Comparison of ENCODE assay signal across 14 mouse cellular contexts in genomic region chr11:120901729-120902486, GRCm38 (mm10). TPM values are rescaled to one million over a fixed set of nuclear protein-coding genes. Genes with fewer than 3 reads are reported as not detected.
DNase-seq lines count a peak whose midpoint lies in the region; ATAC-seq and TF ChIP-seq lines count a peak whose summit lies in the region.
"Had no signal": no experiment of that assay in that cellular context is flagged by ENCODE, and none has a peak within 500 bp of the region (broad histone marks: within the 10 kb centered on the region; RNA-seq: fewer than 3 reads in every experiment).

No protein-coding gene starts in this region.

- no peaks in the 10 kb centered on the region for H3K9me3 ChIP-seq in heart, embryonic 12.5 days (replicated peaks)
- no peaks in the 10 kb centered on the region for H3K9me3 ChIP-seq in CH12.LX (replicated peaks; ENCODE audit: low read length)
- no peaks in the 10 kb centered on the region for H3K9me3 ChIP-seq in intestine, embryonic 16.5 days (ENCODE audit: control insufficient read depth, low read length)
- H3K9me3 ChIP-seq in liver, embryonic 12.5 days (replicated peaks), result no peaks in the 10 kb centered on the region
- H3K9me3 ChIP-seq: embryonic facial prominence, embryonic 15.5 days; limb, embryonic 15.5 days had no signal

- no peak overlapping the region for H3K9ac ChIP-seq in heart, embryonic 12.5 days
- H3K9ac ChIP-seq in CH12.LX (ENCODE audit: insufficient read depth, low read depth), result no peak overlapping the region
- peak overlapping the region; percentile 53 for H3K9ac ChIP-seq in intestine, embryonic 16.5 days (ENCODE audit: low read depth, low read length)
- H3K9ac ChIP-seq in liver, embryonic 12.5 days, result peak overlapping the region; percentile 6; the same call in 1 of the 2 replicates
- H3K9ac ChIP-seq: embryonic facial prominence, embryonic 15.5 days; hindbrain, embryonic 14.5 days; limb, embryonic 15.5 days had no signal

- in situ Hi-C loops in CH12.LX (cut with MboI; ENCODE audit: low pct_ligation_motif_present, low pct_unique_long_range_greater_than_20kb, low sequenced_read_pairs), result no loop called here

- no peak overlapping the region for H3K4me2 ChIP-seq in heart, embryonic 12.5 days
- no peak overlapping the region for H3K4me2 ChIP-seq in CH12.LX (ENCODE audit: insufficient read depth, low read depth, poor library complexity, severe bottlenecking)
- H3K4me2 ChIP-seq in intestine, embryonic 16.5 days (ENCODE audit: low read depth, low read length), result peak overlapping the region; percentile 33; the same call in 1 of the 2 replicates
- peak overlapping the region; percentile 36 for H3K4me2 ChIP-seq in liver, embryonic 12.5 days
- H3K4me2 ChIP-seq: embryonic facial prominence, embryonic 15.5 days; hindbrain, embryonic 14.5 days; limb, embryonic 15.5 days had no signal

- dilution Hi-C loops in CH12.LX (cut with MboI; ENCODE audit: extremely low pct_ligation_motif_present, extremely low pct_unique_long_range_greater_than_20kb, low sequenced_read_pairs), result no loop called here

- TF ChIP-seq CTCF in CH12.LX (conservative IDR thresholded peaks at IDR 0.05 in 1 of 2, IDR thresholded peaks at IDR 0.05 in 1 of 2; ENCODE audit: low read depth in 2 of 2, low read length in 2 of 2), result no peak
- TF ChIP-seq CTCF in layer of hippocampus, adult 2 months (conservative IDR thresholded peaks at IDR 0.05), result no peak

- no peak for ATAC-seq in heart, embryonic 12.5 days (ENCODE audit: insufficient number of reproducible peaks, low FRiP score)
- no peak for ATAC-seq in intestine, embryonic 16.5 days
- ATAC-seq in liver, embryonic 12.5 days, result no peak

- H3K27me3 ChIP-seq in heart, embryonic 12.5 days (replicated peaks), result no peaks in the 10 kb centered on the region
- no peaks in the 10 kb centered on the region for H3K27me3 ChIP-seq in CH12.LX (replicated peaks)
- no peaks in the 10 kb centered on the region for H3K27me3 ChIP-seq in intestine, embryonic 16.5 days (replicated peaks; ENCODE audit: control insufficient read depth, insufficient read depth, low read length)
- no peaks in the 10 kb centered on the region for H3K27me3 ChIP-seq in liver, embryonic 12.5 days (replicated peaks)
- H3K27me3 ChIP-seq: embryonic facial prominence, embryonic 15.5 days; limb, embryonic 15.5 days had no signal

- TF ChIP-seq POLR2A in CH12.LX (IDR thresholded peaks at IDR 0.05; ENCODE audit: low read depth, low read length), result no peak

- no peak overlapping the region for H3K27ac ChIP-seq in heart, embryonic 12.5 days (ENCODE audit: poor library complexity, severe bottlenecking)
- no peak overlapping the region for H3K27ac ChIP-seq in CH12.LX (ENCODE audit: insufficient read depth, low read depth)
- peak overlapping the region; percentile 79 for H3K27ac ChIP-seq in intestine, embryonic 16.5 days (ENCODE audit: low read length)
- peak overlapping the region; percentile 94 for H3K27ac ChIP-seq in liver, embryonic 12.5 days
- no peak overlapping the region for H3K27ac ChIP-seq in layer of hippocampus, adult 2 months
- H3K27ac ChIP-seq: embryonic facial prominence, embryonic 15.5 days; hindbrain, embryonic 14.5 days; limb, embryonic 15.5 days had no signal

- peaks cover 13% of the 10 kb centered on the region for H3K36me3 ChIP-seq in heart, embryonic 12.5 days
- H3K36me3 ChIP-seq in CH12.LX (replicated peaks in 1 of 2; ENCODE audit: control insufficient read depth in 1 of 2, insufficient read depth in 1 of 2, low read length in 1 of 2), result peaks cover 5 to 48% of the 10 kb centered on the region in 2 experiments
- no peaks in the 10 kb centered on the region for H3K36me3 ChIP-seq in intestine, embryonic 16.5 days (ENCODE audit: control insufficient read depth, insufficient read depth, low read length)
- H3K36me3 ChIP-seq in liver, embryonic 12.5 days, result peaks cover 6% of the 10 kb centered on the region

- DNase-seq in heart, adult 11 months, result peak; percentile 88
- DNase-seq in CH12.LX (ENCODE audit: extremely low read depth), result peak; percentile 17
- DNase-seq in right cerebral cortex, postnatal 36 days (ENCODE audit: low spot score in 2 of 2), result no peak
- DNase-seq in lung, postnatal 14 days, result no peak
- no peak for DNase-seq in layer of hippocampus, adult 2 months (ENCODE audit: low spot score in 2 of 2)
- DNase-seq: cerebellum, postnatal 25 days; layer of hippocampus, postnatal 36 days had no signal

- WGBS in heart, embryonic 12.5 days, result 75% methylated on average over 21 of the region's 21 CpGs
- 82% methylated on average over 21 of the region's 21 CpGs for WGBS in intestine, embryonic 16.5 days
- 81% methylated on average over 21 of the region's 21 CpGs for WGBS in liver, embryonic 12.5 days (ENCODE audit: insufficient replicate concordance)

- no peak for TF ChIP-seq RAD21 in CH12.LX (IDR thresholded peaks at IDR 0.05; ENCODE audit: low read depth, low read length)

- H3K4me3 ChIP-seq in heart, embryonic 12.5 days, result no peak overlapping the region
- H3K4me3 ChIP-seq in CH12.LX (replicated peaks in 1 of 3; ENCODE audit: low read depth in 2 of 3, low read length in 2 of 3, poor library complexity in 1 of 3), result no peak overlapping the region
- 0 out of 2 replicates have a peak overlapping the region, but pooled peaks have one; percentile 9 for H3K4me3 ChIP-seq in intestine, embryonic 16.5 days (ENCODE audit: low read length)
- H3K4me3 ChIP-seq in liver, embryonic 12.5 days, result no peak overlapping the region
- no peak overlapping the region for H3K4me3 ChIP-seq in layer of hippocampus, adult 2 months
- H3K4me3 ChIP-seq: embryonic facial prominence, embryonic 15.5 days; limb, embryonic 15.5 days; myocyte had no signal

- no peaks in the 10 kb centered on the region for H3K79me2 ChIP-seq in CH12.LX (replicated peaks; ENCODE audit: control insufficient read depth, extremely low read depth, insufficient read depth, poor library complexity, severe bottlenecking)

- no peak for TF ChIP-seq EP300 in CH12.LX (IDR thresholded peaks at IDR 0.05; ENCODE audit: low read length)

- peaks cover 7% of the 10 kb centered on the region; the same call in 1 of the 2 replicates for H3K4me1 ChIP-seq in heart, embryonic 12.5 days (replicated peaks)
- H3K4me1 ChIP-seq in CH12.LX (ENCODE audit: control insufficient read depth in 1 of 2, insufficient read depth in 2 of 2), result peaks cover 4 to 23% of the 10 kb centered on the region in 2 experiments; a peak in 3 of 4 replicates
- H3K4me1 ChIP-seq in intestine, embryonic 16.5 days (ENCODE audit: control insufficient read depth, insufficient read depth, low read length), result peaks cover 9% of the 10 kb centered on the region
- peaks cover 77% of the 10 kb centered on the region for H3K4me1 ChIP-seq in liver, embryonic 12.5 days
- H3K4me1 ChIP-seq: embryonic facial prominence, embryonic 15.5 days; limb, embryonic 15.5 days had no signal

TF ChIP-seq in CH12.LX, 34 proteins besides CTCF, POLR2A, EP300 and RAD21:
- TF ChIP-seq HCFC1 (IDR thresholded peaks at IDR 0.05; ENCODE audit: low read depth, low read length) (no peak), UBTF (IDR thresholded peaks at IDR 0.05; ENCODE audit: low read depth, low read length) (0 out of 2 replicates have a peak, but pooled peaks have one; percentile 26)

RNA-seq across cellular contexts. Expression of gene Ccdc57, which starts 30.8 kb away (rescaled TPM):
- 4.7 and 4.9 TPM in 2 replicates for polyA plus RNA-seq in heart, embryonic 12.5 days (2016; fragmentation: Nextera tagmentation; extraction: Ambion mirVana)
- total RNA-seq in CH12.LX (2012; rRNA removed) (4.6 and 5.4 TPM in 2 replicates), CH12.LX (2014; rRNA removed) (2.3 and 2.7 TPM in 2 replicates)
- 6.0 and 6.2 TPM in 2 replicates for polyA plus RNA-seq in CH12.LX (2012; ENCODE audit: insufficient read length, low read depth)
- 3.6 and 4.3 TPM in 2 replicates for polyA plus RNA-seq in intestine, embryonic 16.5 days (2015; fragmentation: Nextera tagmentation; extraction: Ambion mirVana)
- 2.9 and 3.2 TPM in 2 replicates for polyA plus RNA-seq in liver, embryonic 12.5 days (2016; fragmentation: Nextera tagmentation; extraction: Ambion mirVana)
- 1 to 10 TPM; 8.4 to 8.7 TPM for total RNA-seq in layer of hippocampus, adult 2 months (2021)

RNA-seq across cellular contexts. Expression of gene Slc16a3, which starts 46.4 kb away (rescaled TPM):
- 289 and 290 TPM in 2 replicates for polyA plus RNA-seq in heart, embryonic 12.5 days (2016; fragmentation: Nextera tagmentation; extraction: Ambion mirVana)
- total RNA-seq in CH12.LX (2012; rRNA removed) (214 and 388 TPM in 2 replicates), CH12.LX (2014; rRNA removed) (90.8 and 130 TPM in 2 replicates)
- 9.7 and 11.1 TPM in 2 replicates for polyA plus RNA-seq in CH12.LX (2012; ENCODE audit: insufficient read length, low read depth)
- polyA plus RNA-seq in intestine, embryonic 16.5 days (2015; fragmentation: Nextera tagmentation; extraction: Ambion mirVana), result 83.8 and 92.6 TPM in 2 replicates
- polyA plus RNA-seq in liver, embryonic 12.5 days (2016; fragmentation: Nextera tagmentation; extraction: Ambion mirVana), result 166 and 170 TPM in 2 replicates
- 1 to 10 TPM; 1.6 to 1.9 TPM for total RNA-seq in layer of hippocampus, adult 2 months (2021)

Comparison
In these comparisons a context has a peak if more than half of its experiments do, and no peak if none do; other contexts are left out.
1. DNase-seq: peak in heart, adult 11 months (single experiment) and CH12.LX (single experiment); none in right cerebral cortex, postnatal 36 days (0 of 2), lung, postnatal 14 days (single experiment) and layer of hippocampus, adult 2 months (0 of 2).
2. H3K27ac ChIP-seq: peak in intestine, embryonic 16.5 days (single experiment) and liver, embryonic 12.5 days (single experiment); none in heart, embryonic 12.5 days (single experiment), CH12.LX (single experiment) and layer of hippocampus, adult 2 months (single experiment).
3. H3K4me2 ChIP-seq: peak in intestine, embryonic 16.5 days (single experiment) and liver, embryonic 12.5 days (single experiment); none in heart, embryonic 12.5 days (single experiment) and CH12.LX (single experiment).
4. H3K9ac ChIP-seq: peak in intestine, embryonic 16.5 days (single experiment) and liver, embryonic 12.5 days (single experiment); none in heart, embryonic 12.5 days (single experiment) and CH12.LX (single experiment).